Mouse (Mus musculus) stomach, embryonic 15.5 days (tissue): ENCODE data around the gene Hs6st1. TPM values are rescaled to one million over a fixed set of nuclear protein-coding genes. Genes with fewer than 3 reads are reported as not detected.
A peak's percentile ranks its signal among the peaks of the same experiment; 100 is the strongest.

Experiments used
- ATAC-seq: fragments of 200-750 bp; cut with Nextera tagmentation; 2 replicates; pipeline ENCODE4 v1.8.0; 2017; ENCODE audit warnings: low read depth, moderate number of reproducible peaks, moderate TSS enrichment; ENCODE audit not compliant: insufficient read depth, low FRiP score
- H3K27ac ChIP-seq: fragments of 300-500 bp; sonication (generic); 2 replicates; pipeline ENCODE4 v1.5.1; 2015; ENCODE audit warnings: mild to moderate bottlenecking, inconsistent platforms
- H3K27me3 ChIP-seq: fragments of 300-500 bp; sonication (generic); replicated peaks from 2 replicates; pipeline ENCODE4 v1.6.1; 2015; ENCODE audit warnings: inconsistent platforms
- H3K36me3 ChIP-seq: fragments of 300-500 bp; sonication (generic); 2 replicates; pipeline ENCODE4 v1.6.1; 2015; ENCODE audit warnings: inconsistent platforms
- H3K4me1 ChIP-seq: fragments of 300-500 bp; sonication (generic); 2 replicates; pipeline ENCODE4 v1.6.1; 2015; ENCODE audit warnings: inconsistent platforms
- H3K4me2 ChIP-seq: fragments of 300-500 bp; sonication (generic); 2 replicates; pipeline ENCODE4 v1.6.1; 2015; ENCODE audit warnings: mild to moderate bottlenecking, inconsistent platforms
- H3K4me3 ChIP-seq: fragments of 300-500 bp; sonication (generic); replicated peaks from 2 replicates; pipeline ENCODE4 v1.5.1; 2015; ENCODE audit warnings: inconsistent platforms
- H3K9ac ChIP-seq: fragments of 300-500 bp; sonication (generic); 2 replicates; pipeline ENCODE4 v1.6.1; 2015; ENCODE audit warnings: inconsistent platforms
- H3K9me3 ChIP-seq: fragments of 300-500 bp; sonication (generic); 2 replicates; pipeline ENCODE4 v1.6.1; 2016; ENCODE audit warnings: inconsistent platforms
- WGBS: fragments of 180-500 bp; shearing (Covaris S2); methylation state at CpG from one replicate; pipeline ENCODE4 v1.1.7; 2015; 5-methylcytosine and 5-hydroxymethylcytosine counted together
- polyA plus RNA-seq: library from polyadenylated mRNA; unstranded; fragments of >200 nt; fragmentation: Nextera tagmentation; extraction: Ambion mirVana; gene quantifications from 2 replicates; pipeline ENCODE4 v1.2.1, GENCODE M21; 2015

Hs6st1 gene
- polyA plus RNA-seq, 1 experiment from 2014 or later = 13.0 TPM

GRCm38 (mm10) chr1:36118061-36118685 is 50.0 kb downstream of the Hs6st1 start:
- H3K36me3 ChIP-seq = no peaks in the 10 kb centered on the region
- ATAC-seq = no peak
- WGBS = 81% methylated on average over 9 of the region's 9 CpGs

DNA sequence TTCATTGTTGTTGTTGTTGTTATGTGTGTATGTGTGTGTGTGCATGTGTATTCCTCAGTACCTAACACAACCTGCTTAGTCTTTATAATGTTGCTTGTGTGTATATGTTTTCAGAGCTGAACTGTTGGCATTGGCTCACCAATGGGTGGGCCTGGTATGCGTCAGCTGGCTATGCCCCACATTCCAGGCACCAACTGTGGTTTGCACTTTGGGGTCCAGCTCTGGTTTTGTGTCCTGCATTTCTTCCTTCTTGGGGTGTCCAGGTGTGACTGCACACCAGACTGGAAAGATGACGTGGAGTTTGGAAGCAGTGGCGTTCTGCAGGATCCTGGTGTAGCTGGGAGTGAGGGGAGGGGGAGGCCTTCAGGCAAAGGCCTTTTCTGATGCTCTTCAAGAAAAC is 50.8 kb downstream of the Hs6st1 start:
- Histone ChIP-seq H3K9ac (no peak overlapping the region), H3K4me2 (no peak overlapping the region), H3K27me3 (no peaks in the 10 kb centered on the region), H3K36me3 (no peaks in the 10 kb centered on the region), H3K4me3 (no peak overlapping the region), H3K9me3 (no peaks in the 10 kb centered on the region), H3K4me1 (no peaks in the 10 kb centered on the region), H3K27ac (no peak overlapping the region)
- no peak for ATAC-seq
- 80% methylated on average over 3 of the region's 3 CpGs for WGBS

More at GRCm38 (mm10) chr1:36118061-36118685, 50.0 kb downstream of the Hs6st1 start:
- H3K27ac ChIP-seq = no peak overlapping the region
- no peaks in the 10 kb centered on the region for H3K4me1 ChIP-seq
- no peak overlapping the region for H3K4me2 ChIP-seq
- no peak overlapping the region for H3K4me3 ChIP-seq
- no peaks in the 10 kb centered on the region for H3K9me3 ChIP-seq
- no peak overlapping the region for H3K9ac ChIP-seq
- no peaks in the 10 kb centered on the region for H3K27me3 ChIP-seq

DNA sequence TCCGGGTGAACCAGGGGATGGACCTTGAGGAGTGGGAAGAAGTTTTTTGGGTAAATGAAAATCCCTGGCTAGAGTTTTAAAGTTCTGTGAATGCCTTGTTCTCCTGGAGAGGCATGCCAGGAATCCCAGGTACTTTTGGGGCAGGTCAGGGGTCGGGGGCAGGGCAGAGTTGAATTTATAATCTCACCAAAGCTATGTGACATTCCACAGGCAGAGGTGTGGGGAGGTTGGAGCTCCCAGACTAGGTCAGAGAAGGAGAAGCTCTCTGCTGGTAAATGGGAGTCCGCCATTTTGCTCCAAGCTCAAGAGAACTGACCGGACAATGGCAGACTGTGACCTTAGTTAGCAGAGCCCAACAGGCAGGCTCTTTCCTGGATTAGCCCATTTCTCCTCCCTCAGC is 51.2 kb downstream of the Hs6st1 start:
- Histone ChIP-seq H3K9ac (no peak overlapping the region), H3K4me1 (no peaks in the 10 kb centered on the region), H3K4me3 (no peak overlapping the region), H3K4me2 (no peak overlapping the region), H3K36me3 (no peaks in the 10 kb centered on the region), H3K27me3 (no peaks in the 10 kb centered on the region), H3K27ac (no peak overlapping the region), H3K9me3 (no peaks in the 10 kb centered on the region)
- WGBS = 76% methylated on average over 4 of the region's 4 CpGs
- no peak for ATAC-seq

GRCm38 (mm10) chr1:36121172-36121571 is 53.0 kb downstream of the Hs6st1 start:
- H3K4me2 ChIP-seq = no peak overlapping the region
- no peaks in the 10 kb centered on the region for H3K4me1 ChIP-seq
- no peaks in the 10 kb centered on the region for H3K36me3 ChIP-seq
- no peak overlapping the region for H3K9ac ChIP-seq
- ATAC-seq = no peak
- H3K27ac ChIP-seq = no peak overlapping the region
- no peaks in the 10 kb centered on the region for H3K27me3 ChIP-seq
- no peak overlapping the region for H3K4me3 ChIP-seq
- WGBS = 73% methylated on average over 8 of the region's 8 CpGs
- no peaks in the 10 kb centered on the region for H3K9me3 ChIP-seq

GRCm38 (mm10) chr1:36125076-36125475 is 56.9 kb downstream of the Hs6st1 start:
- H3K27me3 ChIP-seq = no peaks in the 10 kb centered on the region
- 35% methylated on average over 7 of the region's 7 CpGs for WGBS
- no peak overlapping the region for H3K9ac ChIP-seq
- no peaks in the 10 kb centered on the region for H3K9me3 ChIP-seq
- H3K4me1 ChIP-seq = no peaks in the 10 kb centered on the region
- H3K4me2 ChIP-seq = no peak overlapping the region
- no peak overlapping the region for H3K4me3 ChIP-seq
- H3K27ac ChIP-seq = no peak overlapping the region
- no peak for ATAC-seq
- no peaks in the 10 kb centered on the region for H3K36me3 ChIP-seq

GRCm38 (mm10) chr1:36129126-36129525 is 60.9 kb downstream of the Hs6st1 start:
- Histone ChIP-seq H3K4me2 (no peak overlapping the region), H3K4me1 (0 out of 2 replicates have a peak, but pooled peaks cover 5% of the 10 kb centered on the region), H3K27ac (peak overlapping the region; percentile 31), H3K9ac (no peak overlapping the region), H3K9me3 (no peaks in the 10 kb centered on the region), H3K36me3 (no peaks in the 10 kb centered on the region), H3K4me3 (no peak overlapping the region), H3K27me3 (no peaks in the 10 kb centered on the region)
- ATAC-seq = no peak
- WGBS = 21% methylated on average over 4 of the region's 4 CpGs

- no peaks in the 10 kb centered on the region for H3K27me3 ChIP-seq
- H3K36me3 ChIP-seq = no peaks in the 10 kb centered on the region
- 0 out of 2 replicates have a peak, but pooled peaks cover 5% of the 10 kb centered on the region for H3K4me1 ChIP-seq
- H3K4me3 ChIP-seq = no peak overlapping the region
- H3K9ac ChIP-seq = no peak overlapping the region
- 90% methylated on average over 8 of the region's 8 CpGs for WGBS
- no peak overlapping the region for H3K4me2 ChIP-seq
- no peak for ATAC-seq
- no peak overlapping the region for H3K27ac ChIP-seq
- no peaks in the 10 kb centered on the region for H3K9me3 ChIP-seq
Observed at GRCm38 (mm10) chr1:36129881-36130280, 61.7 kb downstream of the Hs6st1 start.

- H3K4me1 ChIP-seq = 0 out of 2 replicates have a peak, but pooled peaks cover 5% of the 10 kb centered on the region
- WGBS = 82% methylated on average over 4 of the region's 4 CpGs
- H3K27me3 ChIP-seq = no peaks in the 10 kb centered on the region
Observed at GRCm38 (mm10) chr1:36130307-36131035, 62.3 kb downstream of the Hs6st1 start.

GRCm38 (mm10) chr1:36131154-36131553 is 63.0 kb downstream of the Hs6st1 start:
- ATAC-seq = no peak
- no peaks in the 10 kb centered on the region for H3K36me3 ChIP-seq
- WGBS = 42% methylated on average over 4 of the region's 4 CpGs
- no peaks in the 10 kb centered on the region for H3K9me3 ChIP-seq
- no peak overlapping the region for H3K27ac ChIP-seq
- no peak overlapping the region for H3K4me3 ChIP-seq
- no peak overlapping the region for H3K4me2 ChIP-seq
- H3K4me1 ChIP-seq = 0 out of 2 replicates have a peak, but pooled peaks cover 5% of the 10 kb centered on the region
- H3K9ac ChIP-seq = no peak overlapping the region
- no peaks in the 10 kb centered on the region for H3K27me3 ChIP-seq

More at GRCm38 (mm10) chr1:36130307-36131035, 62.3 kb downstream of the Hs6st1 start:
- Histone ChIP-seq H3K4me2 (no peak overlapping the region), H3K36me3 (no peaks in the 10 kb centered on the region), H3K9ac (no peak overlapping the region), H3K9me3 (no peaks in the 10 kb centered on the region), H3K27ac (no peak overlapping the region), H3K4me3 (no peak overlapping the region)
- peak; percentile 76 for ATAC-seq

DNA sequence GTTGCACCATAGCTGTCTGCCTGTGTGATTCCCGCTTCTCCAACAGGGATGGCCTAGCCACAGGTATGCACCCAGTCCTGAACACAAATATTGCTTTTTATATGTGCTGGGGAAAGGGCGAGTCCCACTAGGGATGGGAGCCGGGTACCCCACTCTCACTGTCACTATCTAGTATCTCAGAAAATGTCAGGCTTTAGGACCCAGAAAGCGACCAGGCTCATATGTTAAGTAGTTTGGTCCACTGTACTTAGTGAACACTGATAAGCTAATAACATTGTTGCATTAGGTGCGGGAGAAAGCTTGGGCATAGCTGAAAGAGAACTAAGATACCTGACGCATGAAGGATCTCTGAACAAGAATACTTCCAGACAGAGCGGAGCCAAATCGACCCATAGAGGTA is 63.6 kb downstream of the Hs6st1 start:
- no peaks in the 10 kb centered on the region for H3K36me3 ChIP-seq
- 62% methylated on average over 8 of the region's 8 CpGs for WGBS
- H3K4me2 ChIP-seq = no peak overlapping the region
- no peaks in the 10 kb centered on the region for H3K27me3 ChIP-seq
- H3K9me3 ChIP-seq = no peaks in the 10 kb centered on the region
- H3K9ac ChIP-seq = no peak overlapping the region
- no peak overlapping the region for H3K4me3 ChIP-seq
- 0 out of 2 replicates have a peak, but pooled peaks cover 5% of the 10 kb centered on the region for H3K4me1 ChIP-seq
- 0 out of 2 replicates have a peak, but pooled peaks have one; percentile 38 for ATAC-seq
- no peak overlapping the region for H3K27ac ChIP-seq

GRCm38 (mm10) chr1:36132211-36132610 is 64.0 kb downstream of the Hs6st1 start:
- WGBS = 67% methylated on average over 4 of the region's 4 CpGs
- Histone ChIP-seq H3K36me3 (no peaks in the 10 kb centered on the region), H3K4me3 (no peak overlapping the region), H3K27me3 (no peaks in the 10 kb centered on the region), H3K4me2 (no peak overlapping the region), H3K27ac (no peak overlapping the region), H3K4me1 (0 out of 2 replicates have a peak, but pooled peaks cover 5% of the 10 kb centered on the region), H3K9me3 (no peaks in the 10 kb centered on the region), H3K9ac (no peak overlapping the region)
- ATAC-seq = no peak

DNA sequence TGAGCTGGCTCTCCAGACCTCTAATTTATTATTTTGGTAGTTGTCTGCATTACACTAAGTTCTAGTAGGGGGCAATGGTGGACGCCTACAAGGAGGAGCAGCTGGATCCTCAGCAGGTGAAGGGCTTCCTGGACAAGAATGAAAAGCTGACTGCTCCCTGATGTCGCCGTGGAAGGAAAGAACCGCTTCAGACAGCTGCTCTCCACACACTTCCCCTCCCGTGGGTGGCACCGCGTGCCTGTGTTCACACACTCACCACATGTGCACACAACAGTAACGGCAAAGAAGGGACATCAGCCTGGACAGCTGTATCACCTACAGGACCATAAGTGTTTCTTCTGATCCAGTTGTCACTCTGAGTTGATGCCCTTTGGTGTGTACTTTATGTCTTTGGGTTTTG is 64.8 kb downstream of the Hs6st1 start:
- H3K4me1 ChIP-seq = 0 out of 2 replicates have a peak, but pooled peaks cover 5% of the 10 kb centered on the region
- no peaks in the 10 kb centered on the region for H3K27me3 ChIP-seq
- no peak overlapping the region for H3K9ac ChIP-seq
- ATAC-seq = no peak
- no peak overlapping the region for H3K4me2 ChIP-seq
- no peak overlapping the region for H3K27ac ChIP-seq
- H3K36me3 ChIP-seq = no peaks in the 10 kb centered on the region
- 65% methylated on average over 8 of the region's 8 CpGs for WGBS
- no peak overlapping the region for H3K4me3 ChIP-seq
- H3K9me3 ChIP-seq = no peaks in the 10 kb centered on the region
